Mouse (Mus musculus) E14TG2a.4 (cell line): ENCODE results near the gene Gimap3.

Experiments used
- CTCF ChIP-seq: conservative IDR thresholded peaks from 2 replicates; pipeline ENCODE4 v1.5.1; 2014; ENCODE audit warnings: low read length
- NANOG ChIP-seq: IDR thresholded peaks from 2 replicates; pipeline ENCODE4 v1.6.1; 2014; ENCODE audit warnings: borderline replicate concordance, low read length, mixed read lengths
- POU5F1 ChIP-seq: IDR thresholded peaks from 2 replicates; pipeline ENCODE4 v1.6.1; 2014; ENCODE audit warnings: low read length, borderline replicate concordance

DNA sequence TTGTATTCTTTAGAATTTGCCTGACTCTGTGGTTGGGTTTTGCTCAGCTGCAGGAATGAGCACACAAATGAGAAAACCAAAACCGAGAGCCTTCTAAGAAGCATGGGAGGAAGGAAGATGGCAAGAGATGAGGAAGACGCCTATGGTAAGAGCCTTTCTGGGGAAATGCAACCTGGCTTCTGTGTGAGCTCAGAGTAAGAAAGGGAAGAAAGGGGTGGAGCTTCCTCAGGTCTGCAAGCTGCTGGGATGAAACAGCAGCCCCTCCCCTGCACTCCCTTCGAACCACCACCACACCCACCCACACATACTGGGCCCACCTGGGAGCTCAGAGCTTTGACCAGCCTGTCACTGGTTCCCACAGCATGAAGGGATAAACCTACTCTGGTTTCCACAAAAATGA is 29.4 kb downstream of the Gimap3 start:
- TF ChIP-seq CTCF, result no peak
- TF ChIP-seq POU5F1, result no peak
- no peak for TF ChIP-seq NANOG
